Mouse (Mus musculus): Measurements from ENCODE around the gene Syt8.

Syt8 gene

DNA sequence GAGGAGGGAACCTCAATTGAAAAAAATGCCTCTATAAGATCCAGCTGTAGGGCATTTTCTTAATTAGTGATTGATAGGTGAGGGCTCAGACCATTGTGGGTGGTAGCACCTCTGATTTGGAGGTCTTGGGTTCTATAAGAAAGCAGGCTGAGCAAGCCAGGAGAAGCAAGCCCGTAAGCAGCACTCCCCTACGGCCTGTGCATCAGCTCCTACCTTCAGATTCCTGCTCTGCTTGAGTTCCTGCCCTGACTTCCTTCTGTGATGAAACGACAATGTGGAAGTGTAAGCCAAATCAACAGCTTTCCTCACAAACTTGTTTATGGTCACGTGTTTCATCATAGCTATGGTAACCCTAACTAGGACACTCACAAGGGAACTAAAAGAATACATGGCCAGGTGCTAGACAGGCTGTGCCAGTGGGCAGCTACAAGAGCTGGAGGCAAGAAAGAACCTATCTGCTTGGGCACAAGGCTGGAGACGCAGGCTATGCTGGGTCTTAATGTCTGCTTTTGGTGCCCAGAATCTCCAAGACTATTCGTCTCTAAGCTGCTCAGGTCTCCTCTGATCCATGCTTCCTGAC, 14.5 kb downstream of the Syt8 start:
- DNase-seq: no peak

DNA sequence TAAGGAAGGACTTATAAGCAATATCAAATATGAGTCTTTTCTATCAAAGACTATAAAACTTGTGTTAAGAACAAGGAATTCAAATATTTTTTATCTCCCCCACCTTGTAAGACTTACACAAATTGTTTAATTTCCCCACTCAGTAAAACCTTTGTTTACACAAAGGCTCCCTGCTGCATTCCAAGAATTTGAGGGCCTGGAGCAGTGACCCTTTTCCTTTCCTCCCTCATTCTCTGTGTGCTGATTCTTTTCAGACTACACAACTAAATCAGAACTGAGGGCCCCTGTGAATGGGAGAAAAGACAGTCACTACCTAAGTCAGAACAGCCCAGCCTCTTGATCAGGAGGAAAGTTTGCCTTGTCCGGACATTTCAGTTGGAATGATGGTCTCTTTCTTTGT, 20.1 kb downstream of the Syt8 start:
- DNase-seq: no peak

GRCm38 (mm10) chr7:142455251-142455650, 20.6 kb downstream of the Syt8 start:
- no peak for DNase-seq

DNA sequence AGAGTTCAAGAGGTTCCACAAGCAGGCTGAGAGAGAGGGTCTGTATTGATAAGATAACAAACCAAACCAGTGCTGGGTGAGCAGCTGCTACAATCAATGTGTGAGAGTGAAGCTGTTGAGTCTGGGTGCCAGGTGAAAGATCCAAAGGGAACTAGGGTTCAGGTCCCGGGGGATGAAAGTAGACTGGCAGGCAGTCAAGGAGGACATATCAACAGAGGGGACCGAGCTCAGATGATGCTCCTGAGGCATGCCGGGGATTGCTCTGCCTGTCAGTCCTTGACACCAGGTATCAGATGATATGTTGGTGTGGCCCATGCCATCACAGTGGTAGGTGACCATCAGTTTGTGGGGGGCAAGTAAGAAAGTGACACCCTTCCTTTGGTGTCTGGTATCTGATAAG, 22.2 kb downstream of the Syt8 start:
- DNase-seq: no peak

- DNase-seq: no peak
These were observed 22.7 kb downstream of the Syt8 start for GRCm38 (mm10) chr7:142457227-142457811.

- no peak for DNase-seq
These were observed 23.4 kb downstream of the Syt8 start for GRCm38 (mm10) chr7:142458026-142458425.

GRCm38 (mm10) chr7:142458676-142459298, 24.1 kb downstream of the Syt8 start:
- no peak for DNase-seq

DNA sequence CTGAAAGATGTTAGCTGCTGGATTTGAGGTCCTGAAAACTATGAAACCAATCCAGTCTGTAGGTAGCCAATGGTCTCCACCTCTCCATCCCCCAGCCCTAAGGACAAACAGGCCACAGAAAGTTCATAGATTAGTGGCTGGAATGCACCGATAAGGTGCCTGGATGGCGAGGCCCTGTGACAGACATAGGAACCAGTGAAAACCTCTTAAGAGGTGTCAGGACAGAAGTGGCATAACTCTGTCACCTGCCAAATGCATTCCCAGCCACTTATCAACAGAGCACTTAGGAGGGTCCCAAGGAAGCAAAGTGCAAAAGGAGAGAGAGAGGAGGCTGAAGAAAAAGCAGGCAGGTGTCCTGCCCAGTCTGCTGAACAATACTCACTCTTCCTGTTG, 24.6 kb downstream of the Syt8 start:
- no peak for DNase-seq

GRCm38 (mm10) chr7:142460636-142461077, 26.0 kb downstream of the Syt8 start, which contains the start of gene Lsp1:
Gene Lsp1, plus strand, starts transcription at chr7:142460809.
- DNase-seq: no peak

DNA sequence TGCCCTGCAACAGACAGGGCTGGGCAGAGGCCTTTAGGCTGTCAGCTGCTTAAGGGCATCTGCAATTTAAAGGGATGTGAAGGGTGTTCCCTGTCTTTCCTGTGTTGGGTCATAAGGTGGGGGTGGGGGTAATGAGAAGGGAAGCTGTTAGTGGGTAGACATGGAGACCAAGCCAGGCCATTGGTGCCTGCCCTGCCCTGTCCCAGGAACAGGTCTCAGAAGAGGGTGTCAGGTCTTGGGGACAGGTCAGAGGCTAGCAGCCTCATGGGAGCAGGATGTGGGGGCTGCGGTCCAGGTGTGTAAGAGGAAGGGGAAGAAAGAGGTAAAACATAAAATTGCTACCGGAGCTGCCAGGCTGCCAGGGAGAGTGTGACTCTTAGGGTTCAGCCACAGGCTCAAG, 26.8 kb downstream of the Syt8 start:
- DNase-seq: no peak

DNA sequence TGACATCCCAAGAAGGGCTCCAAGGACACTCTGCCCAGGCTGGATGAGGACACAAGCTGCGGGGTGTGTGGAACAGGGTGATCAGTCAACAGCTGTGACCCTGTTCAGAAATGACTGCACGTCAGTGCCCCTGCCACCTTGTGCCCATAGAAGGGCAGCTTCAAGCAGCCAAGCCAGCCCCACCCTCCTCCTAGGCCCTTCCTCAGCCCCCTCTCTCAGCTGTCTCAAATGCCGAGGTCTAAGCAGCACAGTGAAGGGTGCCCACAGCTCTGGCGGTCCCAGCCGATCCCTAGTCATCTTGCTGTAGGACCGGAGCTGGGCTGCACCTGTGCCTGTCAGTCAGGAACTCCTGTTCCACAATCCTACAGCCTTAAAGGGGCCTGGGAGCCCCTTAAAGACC, 27.5 kb downstream of the Syt8 start:
- DNase-seq: no peak

GRCm38 (mm10) chr7:142462594-142463078, 28.0 kb downstream of the Syt8 start:
- no peak for DNase-seq

GRCm38 (mm10) chr7:142470171-142470691, 35.6 kb downstream of the Syt8 start:
- no peak for DNase-seq

- DNase-seq: no peak
These were observed 36.3 kb downstream of the Syt8 start for GRCm38 (mm10) chr7:142470808-142471413.

- DNase-seq: no peak
These were observed 36.8 kb downstream of the Syt8 start for GRCm38 (mm10) chr7:142471414-142471861.

GRCm38 (mm10) chr7:142471884-142472570, 37.4 kb downstream of the Syt8 start:
- DNase-seq: no peak

DNA sequence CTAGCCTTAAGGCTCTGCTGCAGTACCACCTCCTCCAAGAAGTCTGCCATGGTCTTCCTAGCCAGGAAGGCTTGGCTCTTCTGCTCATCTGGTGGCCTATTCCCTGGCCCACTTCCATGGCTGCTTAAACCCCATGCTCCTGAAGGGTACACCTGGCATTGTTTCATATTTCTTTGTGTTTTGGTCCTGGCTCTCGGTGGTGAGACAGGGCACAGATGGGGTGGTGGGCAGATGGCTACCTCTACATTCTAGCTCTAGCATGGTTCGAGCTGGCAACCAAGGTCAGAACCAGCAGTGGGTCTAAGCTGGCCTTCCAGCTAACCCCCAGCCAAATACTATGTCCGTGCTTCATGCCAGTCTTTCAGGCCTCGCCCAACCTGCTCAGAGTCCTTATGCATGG, 38.3 kb downstream of the Syt8 start:
- DNase-seq: no peak

DNA sequence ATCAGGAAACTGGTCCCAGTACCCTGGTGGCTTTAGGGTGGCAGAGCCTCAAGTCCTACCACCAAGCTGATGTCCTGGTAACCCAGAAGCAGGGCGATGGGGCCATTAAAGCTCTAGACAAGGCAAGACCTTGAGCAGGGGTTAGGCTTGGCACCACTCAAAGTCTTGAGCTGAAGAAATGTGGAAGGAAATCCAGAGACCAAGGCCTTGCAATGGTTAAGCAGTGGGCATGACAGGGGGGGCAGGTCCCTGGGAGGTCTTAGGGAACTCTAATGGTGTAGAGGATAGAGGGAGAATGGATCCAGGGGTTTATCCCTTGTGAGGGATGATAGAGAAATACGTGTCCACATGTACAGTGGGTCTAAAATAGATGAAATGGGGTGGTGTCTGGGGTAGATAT, 38.8 kb downstream of the Syt8 start:
- no peak for DNase-seq

- no peak for DNase-seq
These were observed 40.1 kb downstream of the Syt8 start for GRCm38 (mm10) chr7:142474799-142475198.

GRCm38 (mm10) chr7:142475641-142476040, 41.0 kb downstream of the Syt8 start:
- no peak for DNase-seq

DNA sequence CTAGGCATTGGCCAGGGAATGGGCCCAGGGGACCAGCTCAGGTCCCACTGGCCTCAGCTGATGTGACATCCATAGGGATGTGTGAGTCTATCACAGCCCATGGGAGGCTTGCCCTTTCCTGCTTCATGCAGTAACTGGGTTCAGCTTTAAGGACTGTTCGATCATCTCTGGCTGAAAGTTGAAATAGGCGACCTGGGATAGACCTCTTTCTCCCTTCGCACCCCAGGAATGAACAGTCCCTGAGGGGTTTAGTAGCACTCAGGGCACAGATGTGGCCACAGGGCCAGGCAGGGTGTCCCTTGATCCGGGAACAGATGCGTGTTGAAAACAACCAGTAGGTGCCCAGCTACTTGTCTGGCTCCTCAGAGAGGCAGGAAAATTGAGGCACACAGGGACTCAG, 41.6 kb downstream of the Syt8 start:
- no peak for DNase-seq

- DNase-seq: no peak
These were observed 42.3 kb downstream of the Syt8 start for GRCm38 (mm10) chr7:142476795-142477452.
